Mouse (Mus musculus) neural tube, embryonic 11.5 days (tissue): ENCODE data around the gene Rasal3. TPM values are rescaled to one million over a fixed set of nuclear protein-coding genes. Genes with fewer than 3 reads are reported as not detected.

Experiments
- ATAC-seq: fragments of 200-750 bp; cut with Nextera tagmentation; 2 replicates; pipeline ENCODE4 v1.8.0; 2017; ENCODE audit warnings: moderate number of reproducible peaks, mild to moderate bottlenecking, moderate TSS enrichment, moderate library complexity; ENCODE audit not compliant: insufficient read depth, low FRiP score, low TSS enrichment
- DNase-seq: peaks from one replicate; pipeline ENCODE4 v3.0.0-alpha.2; 2015; ENCODE audit warnings: low spot score
- H3K27ac ChIP-seq: fragments of 300-500 bp; sonication (generic); 2 replicates; pipeline ENCODE4 v1.5.1; 2014; ENCODE audit warnings: low read depth, mild to moderate bottlenecking, low read length
- H3K27me3 ChIP-seq: fragments of 300-500 bp; sonication (generic); 2 replicates; pipeline ENCODE4 v1.6.1; 2014; ENCODE audit warnings: mild to moderate bottlenecking, low read length, mixed read lengths; ENCODE audit not compliant: control insufficient read depth, insufficient read depth
- H3K36me3 ChIP-seq: fragments of 300-500 bp; sonication (generic); 2 replicates; pipeline ENCODE4 v1.6.1; 2014; ENCODE audit warnings: mild to moderate bottlenecking, low read length, moderate library complexity, mixed read lengths; ENCODE audit not compliant: control insufficient read depth, insufficient read depth
- H3K4me1 ChIP-seq: fragments of 300-500 bp; sonication (generic); 2 replicates; pipeline ENCODE4 v1.6.1; 2014; ENCODE audit warnings: low read length, mixed read lengths; ENCODE audit not compliant: control insufficient read depth, insufficient read depth
- H3K4me2 ChIP-seq: fragments of 300-500 bp; sonication (generic); 2 replicates; pipeline ENCODE4 v1.6.1; 2014; ENCODE audit warnings: low read depth, mild to moderate bottlenecking, moderate library complexity
- H3K4me3 ChIP-seq: fragments of 300-500 bp; sonication (generic); 2 replicates; pipeline ENCODE4 v1.5.1; 2014; ENCODE audit warnings: low read depth, low read length
- H3K9ac ChIP-seq: fragments of 300-500 bp; sonication (generic); 2 replicates; pipeline ENCODE4 v1.6.1; 2014; ENCODE audit warnings: mild to moderate bottlenecking, low read length
- H3K9me3 ChIP-seq: fragments of 300-500 bp; sonication (generic); 2 replicates; pipeline ENCODE4 v1.6.1; 2016; ENCODE audit warnings: low read length; ENCODE audit not compliant: control insufficient read depth
- WGBS: fragments of 180-500 bp; shearing (Covaris S2); extraction: QIAGEN DNeasy Blood & Tissue Kit; methylation state at CpG from one replicate; pipeline ENCODE4 v1.1.7; 2014; 5-methylcytosine and 5-hydroxymethylcytosine counted together
- polyA plus RNA-seq: library from polyadenylated mRNA; unstranded; fragments of >200 nt; fragmentation: Nextera tagmentation; extraction: Ambion mirVana; gene quantifications from 2 replicates; pipeline ENCODE4 v1.2.1, GENCODE M21; 2014

Rasal3 gene
- polyA plus RNA-seq, 1 experiment from 2014 or later: 0.42 TPM

DNA sequence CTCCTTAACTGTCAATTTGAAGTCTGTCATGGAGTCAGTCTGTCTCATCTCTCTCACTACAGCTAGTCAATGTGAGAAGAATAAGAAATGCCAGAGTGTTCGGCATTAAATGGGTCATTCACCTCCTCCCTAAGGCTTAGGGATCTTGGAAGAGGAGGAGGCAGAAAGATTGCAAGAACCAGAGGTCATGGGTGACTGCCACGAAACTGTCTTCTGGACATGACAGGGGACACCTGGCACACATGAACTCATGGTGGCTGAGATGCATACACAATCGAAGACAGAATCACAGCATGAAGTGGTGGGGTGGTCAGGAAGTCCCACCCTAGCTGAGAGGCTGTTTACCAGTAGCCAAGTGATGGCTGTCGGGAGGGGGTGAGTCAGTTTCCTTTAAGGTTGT is 30.9 kb upstream of the Rasal3 start:
- Histone ChIP-seq H3K27ac (no peak overlapping the region), H3K4me2 (no peak overlapping the region), H3K4me3 (no peak overlapping the region), H3K9ac (no peak overlapping the region), H3K36me3 (no peaks in the 10 kb centered on the region), H3K27me3 (no peaks in the 10 kb centered on the region), H3K4me1 (no peaks in the 10 kb centered on the region), H3K9me3 (no peaks in the 10 kb centered on the region)
- ATAC-seq (no peak), DNase-seq (no peak)
- 76% methylated on average over 4 of the region's 4 CpGs for WGBS

DNA sequence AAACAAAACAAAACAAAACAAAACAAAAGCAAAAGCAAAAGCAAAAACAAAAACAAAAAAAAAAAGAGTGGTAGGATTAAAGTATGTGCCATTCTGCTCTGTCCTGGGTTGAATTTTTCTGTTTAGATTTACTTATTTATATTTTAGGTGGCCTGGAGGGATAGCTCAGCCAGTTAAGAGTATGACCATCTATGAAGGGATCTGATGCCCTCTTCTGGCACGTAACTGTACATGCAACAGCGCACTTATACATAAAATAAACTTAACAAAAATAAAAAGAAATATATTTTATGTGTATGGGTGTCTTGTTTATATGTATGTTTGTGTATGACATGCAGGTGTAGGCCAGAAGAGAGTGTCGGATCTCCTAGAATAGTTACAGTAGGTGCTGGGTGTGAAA is 28.6 kb upstream of the Rasal3 start:
- no peak overlapping the region for H3K27ac ChIP-seq
- DNase-seq: peak; percentile 16

DNA sequence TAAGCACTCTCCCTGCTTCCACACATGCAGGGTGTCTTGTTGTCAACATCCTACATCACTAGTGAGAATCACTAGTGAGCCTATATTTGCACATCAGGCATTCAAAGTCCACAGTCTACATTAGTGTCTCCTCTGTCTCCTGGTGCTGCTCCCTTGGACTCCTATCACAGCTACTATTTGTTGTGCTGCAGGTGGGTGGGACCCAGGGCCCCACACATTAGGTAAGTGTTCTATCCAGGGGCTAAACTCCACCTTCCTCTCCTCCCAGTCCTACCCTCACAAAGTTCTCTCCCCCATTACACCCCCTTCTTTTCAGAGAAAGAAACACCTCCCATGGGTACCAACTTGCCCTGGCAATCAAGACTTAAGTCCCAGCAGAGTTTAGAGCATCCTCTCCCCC is 23.2 kb upstream of the Rasal3 start:
- H3K9me3 ChIP-seq: no peaks in the 10 kb centered on the region
- no peak overlapping the region for H3K9ac ChIP-seq
- no peak for ATAC-seq
- no peak overlapping the region for H3K4me2 ChIP-seq
- no peaks in the 10 kb centered on the region for H3K36me3 ChIP-seq
- no peaks in the 10 kb centered on the region for H3K27me3 ChIP-seq
- no peak overlapping the region for H3K27ac ChIP-seq
- no peak overlapping the region for H3K4me3 ChIP-seq
- H3K4me1 ChIP-seq: no peaks in the 10 kb centered on the region
- DNase-seq: no peak

More for the DNA sequence above, 28.6 kb upstream of the Rasal3 start:
- H3K4me3 ChIP-seq: no peak overlapping the region
- no peak overlapping the region for H3K9ac ChIP-seq
- no peaks in the 10 kb centered on the region for H3K27me3 ChIP-seq
- H3K4me2 ChIP-seq: no peak overlapping the region
- no peaks in the 10 kb centered on the region for H3K36me3 ChIP-seq
- H3K4me1 ChIP-seq: no peaks in the 10 kb centered on the region
- no peak for ATAC-seq
- 61% methylated on average over 3 of the region's 3 CpGs for WGBS
- H3K9me3 ChIP-seq: no peaks in the 10 kb centered on the region

DNA sequence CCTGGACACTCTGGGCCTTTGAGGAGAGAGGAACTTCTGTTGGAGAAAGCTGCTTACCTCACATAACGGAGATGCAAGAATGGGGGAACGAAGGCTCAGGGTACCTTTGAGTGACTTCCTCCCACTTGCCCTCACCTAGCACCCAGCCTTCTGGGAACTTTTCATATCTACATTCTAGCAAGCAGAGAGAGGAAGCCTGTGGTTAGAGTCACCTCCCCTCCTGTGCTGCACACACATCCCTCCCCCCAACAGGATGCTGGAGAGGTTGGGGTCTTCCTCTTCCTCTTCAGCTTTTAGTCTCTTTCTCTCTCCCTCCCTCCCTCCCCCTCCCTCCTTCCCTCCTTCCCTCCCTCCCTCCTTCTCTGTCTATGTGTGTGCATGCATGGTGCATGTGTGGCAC is 20.7 kb upstream of the Rasal3 start, which contains the start of gene Pglyrp2:
Pglyrp2 (minus strand) TSS at position 134 of the 400 bp plus-strand sequence.
- Histone ChIP-seq H3K9ac (no peak within 1 kb of the TSS), H3K36me3 (no peaks in the 10 kb centered on the region), H3K9me3 (no peaks in the 10 kb centered on the region), H3K4me2 (no peak within 1 kb of the TSS), H3K27ac (no peak within 1 kb of the TSS), H3K4me3 (no peak within 1 kb of the TSS), H3K4me1 (no peaks in the 10 kb centered on the region), H3K27me3 (no peaks in the 10 kb centered on the region)
- ATAC-seq (no peak), DNase-seq (no peak)
- WGBS: 90% methylated on average over 2 of the region's 2 CpGs

DNA sequence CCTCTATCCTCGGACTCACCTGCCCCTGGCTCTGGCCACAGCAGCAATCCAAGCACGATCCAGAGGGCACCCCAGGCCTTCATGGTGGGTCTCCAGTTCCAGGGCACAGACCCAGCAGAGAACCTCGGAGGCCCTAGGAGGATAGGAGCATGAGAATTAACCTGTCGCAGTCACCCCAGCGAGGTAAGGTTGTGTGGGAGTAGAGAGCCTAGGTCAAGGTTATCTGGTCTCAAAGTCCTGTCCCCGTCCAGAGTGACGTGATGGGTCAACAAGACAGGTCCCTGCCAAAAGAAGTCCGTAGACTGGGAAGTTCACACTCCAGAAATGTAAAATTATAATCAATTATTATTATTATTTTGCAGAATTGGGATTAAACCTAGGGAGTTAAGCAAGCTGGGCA is 17.4 kb upstream of the Rasal3 start:
- H3K9ac ChIP-seq: no peak overlapping the region
- 79% methylated on average over 8 of the region's 8 CpGs for WGBS
- no peaks in the 10 kb centered on the region for H3K36me3 ChIP-seq
- H3K4me2 ChIP-seq: no peak overlapping the region
- no peak for ATAC-seq
- H3K27me3 ChIP-seq: peaks cover 4% of the 10 kb centered on the region; the same call in 1 of the 2 replicates
- H3K4me1 ChIP-seq: no peaks in the 10 kb centered on the region
- no peak overlapping the region for H3K4me3 ChIP-seq
- H3K9me3 ChIP-seq: no peaks in the 10 kb centered on the region
- DNase-seq: no peak
- H3K27ac ChIP-seq: no peak overlapping the region

DNA sequence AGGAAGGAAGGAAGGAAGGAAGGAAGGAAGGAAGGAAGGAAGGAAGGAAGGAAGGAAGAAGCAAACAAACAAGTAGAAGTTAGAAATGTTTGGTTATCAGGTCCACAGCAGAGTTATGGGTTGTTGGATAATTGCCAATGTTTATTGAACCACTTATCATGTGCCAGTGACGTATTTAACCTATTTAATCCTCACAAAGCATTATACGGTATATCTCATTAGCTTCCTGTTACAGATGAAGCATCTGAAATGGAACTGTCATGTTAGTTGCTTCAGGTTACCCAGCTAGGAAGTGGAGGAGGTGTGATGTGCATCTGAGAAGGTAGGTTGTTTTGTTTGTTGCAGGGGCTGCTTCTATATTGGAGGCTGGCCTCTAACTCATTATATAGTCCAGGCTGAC is 16.6 kb upstream of the Rasal3 start:
- Histone ChIP-seq H3K9me3 (no peaks in the 10 kb centered on the region), H3K9ac (no peak overlapping the region), H3K27ac (no peak overlapping the region), H3K27me3 (peaks cover 6% of the 10 kb centered on the region; the same call in 1 of the 2 replicates), H3K4me2 (no peak overlapping the region), H3K36me3 (no peaks in the 10 kb centered on the region), H3K4me3 (no peak overlapping the region), H3K4me1 (no peaks in the 10 kb centered on the region)
- DNase-seq: no peak
- ATAC-seq: no peak
- WGBS: 80% methylated on average over 2 of the region's 2 CpGs

DNA sequence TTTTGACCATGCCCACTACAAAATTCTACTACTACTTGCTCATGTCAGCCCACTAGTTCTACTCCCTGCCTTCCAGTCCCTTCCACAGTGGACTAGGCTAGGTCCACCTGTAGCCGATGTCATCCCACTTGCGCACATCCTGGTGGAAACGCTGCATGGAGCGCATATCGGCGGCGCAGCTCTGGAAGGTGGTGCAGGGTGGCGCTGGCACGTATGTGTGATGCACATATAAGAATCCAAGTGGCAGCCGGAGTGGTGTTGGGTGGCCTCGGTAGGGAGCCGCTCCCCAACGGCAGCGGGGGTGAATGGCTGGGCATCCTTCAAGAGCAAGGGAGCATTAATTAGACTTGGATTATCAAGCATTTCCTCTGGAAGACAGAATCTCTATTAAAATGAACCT is 13.4 kb upstream of the Rasal3 start:
- WGBS: 93% methylated on average over 14 of the region's 14 CpGs

DNA sequence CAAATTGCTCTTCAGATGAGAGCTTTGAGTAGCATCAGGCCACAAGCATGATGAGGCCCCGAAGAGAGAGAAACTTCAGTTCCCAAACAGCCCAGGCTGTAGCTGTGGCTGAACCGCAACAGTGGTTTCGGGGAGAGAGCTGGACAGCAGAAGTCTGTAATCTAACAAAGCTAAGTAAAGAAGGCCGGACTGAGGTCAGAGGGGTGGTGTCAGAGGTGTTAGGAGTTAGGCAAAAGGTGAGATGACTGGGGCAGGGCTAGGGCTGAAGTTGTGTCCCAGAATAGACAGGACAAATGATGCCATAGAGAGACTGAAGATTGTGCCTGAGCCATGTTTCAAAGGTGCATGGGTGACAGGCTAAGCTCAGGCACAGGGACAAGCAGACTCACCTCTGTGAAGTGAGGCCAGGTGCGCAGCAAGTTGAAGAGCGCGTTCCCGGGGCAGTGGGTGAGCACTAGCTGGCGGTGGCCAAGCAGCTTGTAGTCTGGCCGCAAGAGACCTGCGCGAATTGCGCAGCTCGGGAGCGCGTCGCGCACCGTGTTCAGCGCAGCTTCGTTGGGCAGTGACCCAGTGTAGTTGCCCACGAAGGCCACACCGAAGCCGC is 12.1 kb upstream of the Rasal3 start:
- Histone ChIP-seq H3K9ac (no peak overlapping the region), H3K27me3 (peaks cover 6% of the 10 kb centered on the region; the same call in 1 of the 2 replicates), H3K4me3 (no peak overlapping the region), H3K9me3 (no peaks in the 10 kb centered on the region), H3K27ac (no peak overlapping the region), H3K36me3 (no peaks in the 10 kb centered on the region), H3K4me2 (no peak overlapping the region), H3K4me1 (no peaks in the 10 kb centered on the region)
- DNase-seq (no peak), ATAC-seq (no peak)
- 55% methylated on average over 24 of the region's 24 CpGs for WGBS

More for the DNA sequence above, 13.4 kb upstream of the Rasal3 start:
- Histone ChIP-seq H3K36me3 (no peaks in the 10 kb centered on the region), H3K9me3 (no peaks in the 10 kb centered on the region), H3K27me3 (peaks cover 6% of the 10 kb centered on the region; the same call in 1 of the 2 replicates), H3K27ac (no peak overlapping the region), H3K9ac (no peak overlapping the region), H3K4me2 (no peak overlapping the region), H3K4me3 (no peak overlapping the region), H3K4me1 (no peaks in the 10 kb centered on the region)
- DNase-seq (no peak), ATAC-seq (no peak)

DNA sequence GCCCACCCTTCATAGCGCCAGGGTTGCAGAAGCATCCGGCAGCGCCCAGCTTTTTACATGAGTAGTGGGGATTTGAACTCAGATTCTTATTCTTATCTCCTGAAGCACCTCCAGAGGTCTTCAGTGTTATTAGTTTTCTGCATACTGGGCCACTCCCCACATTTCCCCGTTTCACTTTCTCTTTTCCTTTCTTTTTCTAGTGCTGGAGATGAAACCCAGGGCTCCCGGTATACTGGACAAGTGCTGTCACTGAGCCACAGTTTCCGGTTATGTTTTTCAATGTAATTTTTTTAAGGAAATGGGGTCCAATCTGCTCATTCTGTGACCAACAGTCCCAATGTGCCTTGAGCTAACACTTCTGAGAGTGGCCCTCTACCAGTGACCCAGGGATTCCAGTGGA is 8.5 kb upstream of the Rasal3 start:
- Histone ChIP-seq H3K4me2 (no peak overlapping the region), H3K36me3 (no peaks in the 10 kb centered on the region), H3K4me3 (no peak overlapping the region), H3K9me3 (no peaks in the 10 kb centered on the region), H3K4me1 (no peaks in the 10 kb centered on the region), H3K27ac (no peak overlapping the region), H3K9ac (no peak overlapping the region), H3K27me3 (peaks cover 6% of the 10 kb centered on the region; the same call in 1 of the 2 replicates)
- WGBS: 81% methylated on average over 6 of the region's 6 CpGs
- DNase-seq (no peak), ATAC-seq (no peak)
